8 mouse cellular contexts compared by ENCODE assay signal in genomic region chr5:103355372-103356300, GRCm38 (mm10).
DNase-seq lines count a peak whose midpoint lies in the region; ATAC-seq and TF ChIP-seq lines count a peak whose summit lies in the region.

No protein-coding gene starts in this region.

- TF ChIP-seq CTCF in embryonic fibroblast, embryonic 13.5 days (IDR thresholded peaks at IDR 0.05; ENCODE audit: borderline replicate concordance, insufficient read depth, low read length) = peak; percentile 36; the same call in 1 of the 2 replicates

- intact Hi-C loops in left cerebral cortex, postnatal 36 days (cut with DNase I) = loop anchor here (1.0 to 5.0 kb wide), 2 partner anchors 303 to 462 kb away; no protein-coding TSS in a partner anchor

- H3K9ac ChIP-seq in neural tube, embryonic 11.5 days (ENCODE audit: low read length) = 0 out of 2 replicates have a peak overlapping the region, but pooled peaks have one; percentile 22
- peak overlapping the region; percentile 39 for H3K9ac ChIP-seq in midbrain, embryonic 14.5 days (replicated peaks; ENCODE audit: low read length)

- peaks cover 3% of the 10 kb centered on the region; the same call in 1 of the 2 replicates for H3K9me3 ChIP-seq in neural tube, embryonic 11.5 days (ENCODE audit: control insufficient read depth, low read length)
- peaks cover 17% of the 10 kb centered on the region for H3K9me3 ChIP-seq in hindbrain, embryonic 10.5 days
- H3K9me3 ChIP-seq in midbrain, embryonic 14.5 days (ENCODE audit: control insufficient read depth, low read length) = peaks cover 5% of the 10 kb centered on the region; the same call in 1 of the 2 replicates

- H3K36me3 ChIP-seq in neural tube, embryonic 11.5 days (ENCODE audit: control insufficient read depth, insufficient read depth, low read length) = no peaks in the 10 kb centered on the region
- H3K36me3 ChIP-seq in hindbrain, embryonic 10.5 days = no peaks in the 10 kb centered on the region
- H3K36me3 ChIP-seq in midbrain, embryonic 14.5 days (ENCODE audit: control insufficient read depth, insufficient read depth, low read length) = no peaks in the 10 kb centered on the region

- no peak for TF ChIP-seq POLR2A in embryonic fibroblast, embryonic 13.5 days (IDR thresholded peaks at IDR 0.05; ENCODE audit: low read depth, low read length)

- peak; percentile 57 for DNase-seq in neural tube, embryonic 11.5 days (ENCODE audit: low spot score)
- DNase-seq in neural tube, embryonic 10.5 days (ENCODE audit: extremely low spot score, low spot score) = no peak
- DNase-seq in adrenal gland, postnatal 14 days = peak; percentile 84
- peak; percentile 52 for DNase-seq in hindbrain, embryonic 10.5 days (ENCODE audit: low spot score)
- DNase-seq in left cerebral cortex, postnatal 36 days (ENCODE audit: low spot score in 2 of 2) = peak; percentile 27 to 31
- peak; percentile 88 for DNase-seq in midbrain, embryonic 14.5 days
- DNase-seq in thymus, postnatal 36 days = peak; percentile 33 to 42

- H3K27me3 ChIP-seq in neural tube, embryonic 11.5 days (ENCODE audit: control insufficient read depth, insufficient read depth, low read length) = no peaks in the 10 kb centered on the region
- H3K27me3 ChIP-seq in hindbrain, embryonic 10.5 days (ENCODE audit: insufficient read depth, poor library complexity, severe bottlenecking) = no peaks in the 10 kb centered on the region
- H3K27me3 ChIP-seq in midbrain, embryonic 14.5 days (ENCODE audit: control insufficient read depth, insufficient read depth, low read length) = no peaks in the 10 kb centered on the region

- WGBS in neural tube, embryonic 11.5 days = 30% methylated on average over 21 of the region's 21 CpGs
- WGBS in hindbrain, embryonic 10.5 days = 20% methylated on average over 21 of the region's 21 CpGs
- WGBS in midbrain, embryonic 14.5 days = 6% methylated on average over 21 of the region's 21 CpGs

- H3K27ac ChIP-seq in neural tube, embryonic 11.5 days (ENCODE audit: low read depth, low read length) = no peak overlapping the region
- no peak overlapping the region for H3K27ac ChIP-seq in embryonic fibroblast, embryonic 13.5 days (ENCODE audit: insufficient read depth, low read length)
- H3K27ac ChIP-seq in hindbrain, embryonic 10.5 days = peak overlapping the region; percentile 84
- H3K27ac ChIP-seq in midbrain, embryonic 14.5 days (replicated peaks; ENCODE audit: low read depth, low read length) = no peak overlapping the region

- H3K4me2 ChIP-seq in neural tube, embryonic 11.5 days (ENCODE audit: low read depth) = peak overlapping the region; percentile 27
- peak overlapping the region; percentile 53 for H3K4me2 ChIP-seq in midbrain, embryonic 14.5 days (ENCODE audit: low read length)

- peaks cover 5% of the 10 kb centered on the region; the same call in 1 of the 2 replicates for H3K4me1 ChIP-seq in neural tube, embryonic 11.5 days (ENCODE audit: control insufficient read depth, insufficient read depth, low read length)
- no peaks in the 10 kb centered on the region for H3K4me1 ChIP-seq in embryonic fibroblast, embryonic 13.5 days (ENCODE audit: control insufficient read depth, insufficient read depth, low read length)
- peaks cover 25% of the 10 kb centered on the region for H3K4me1 ChIP-seq in hindbrain, embryonic 10.5 days (replicated peaks)
- peaks cover 7% of the 10 kb centered on the region; the same call in 1 of the 2 replicates for H3K4me1 ChIP-seq in midbrain, embryonic 14.5 days (ENCODE audit: control insufficient read depth, insufficient read depth, low read length)

- no peak overlapping the region; the same call in 1 of the 2 replicates for H3K4me3 ChIP-seq in neural tube, embryonic 11.5 days (ENCODE audit: low read depth, low read length)
- H3K4me3 ChIP-seq in embryonic fibroblast, embryonic 13.5 days (ENCODE audit: insufficient read depth, low read length) = no peak overlapping the region
- peak overlapping the region; percentile 39 for H3K4me3 ChIP-seq in hindbrain, embryonic 10.5 days
- peak overlapping the region; percentile 18; the same call in 1 of the 2 replicates for H3K4me3 ChIP-seq in midbrain, embryonic 14.5 days (replicated peaks; ENCODE audit: low read depth, low read length)

- ATAC-seq in neural tube, embryonic 11.5 days (ENCODE audit: insufficient read depth, low FRiP score, low TSS enrichment) = no peak
- ATAC-seq in midbrain, embryonic 14.5 days (ENCODE audit: low FRiP score, low TSS enrichment) = no peak; the same call in 1 of the 2 replicates

Comparison
In these comparisons a context has a peak if more than half of its experiments do, and no peak if none do; other contexts are left out.
1. H3K4me3 ChIP-seq: peak in hindbrain, embryonic 10.5 days (single experiment) and midbrain, embryonic 14.5 days (single experiment); none in neural tube, embryonic 11.5 days (single experiment) and embryonic fibroblast, embryonic 13.5 days (single experiment).